Mouse (Mus musculus) brain, embryonic 14.5 days (tissue): ENCODE measurements at regions not wholly inside any gene's neighbourhood (a gene's known extent, or its start where the extent isn't known, plus 50 kb on each side); places are given as distances from the start of the nearest gene placed in this dataset.

Source experiments
- CTCF ChIP-seq: fragments of 200-500 bp; IDR thresholded peaks from 2 replicates; pipeline ENCODE4 v1.5.1; 2012; ENCODE audit warnings: inconsistent platforms, mild to moderate bottlenecking, moderate library complexity, borderline replicate concordance; ENCODE audit not compliant: insufficient read depth, insufficient read length; ENCODE audit errors: extremely low read depth
- POLR2A ChIP-seq: fragments of 200-500 bp; IDR thresholded peaks from 2 replicates; pipeline ENCODE4 v1.6.1; 2012; ENCODE audit warnings: mild to moderate bottlenecking, inconsistent platforms, borderline replicate concordance; ENCODE audit not compliant: poor library complexity, insufficient read depth, insufficient read length, severe bottlenecking; ENCODE audit errors: extremely low read depth

GRCm38 (mm10) chr12:92926942-92927341 lies 1078.0 kb upstream of the Sel1l start:
- TF ChIP-seq POLR2A (no peak), CTCF (no peak)
